Mouse (Mus musculus) intestine, embryonic 16.5 days (tissue): ENCODE data around the gene Ap4b1. TPM values are rescaled to one million over a fixed set of nuclear protein-coding genes. Genes with fewer than 3 reads are reported as not detected.
"Not testable (repeated sequence)": the region's sequence is repeated elsewhere in the genome, so short reads cannot be mapped to it uniquely, and the experiment has no call there.

Experiments
- ATAC-seq: fragments of 200-750 bp; cut with Nextera tagmentation; 2 replicates; pipeline ENCODE4 v1.8.0; 2017; ENCODE audit warnings: moderate TSS enrichment, moderate library complexity
- H3K27ac ChIP-seq: fragments of 300-500 bp; sonication (generic); 2 replicates; pipeline ENCODE4 v1.5.1; 2014; ENCODE audit warnings: mild to moderate bottlenecking, low read length
- H3K27me3 ChIP-seq: fragments of 300-500 bp; sonication (generic); replicated peaks from 2 replicates; pipeline ENCODE4 v1.6.1; 2014; ENCODE audit warnings: low read length, control low read depth, mixed read lengths; ENCODE audit not compliant: control insufficient read depth, insufficient read depth
- H3K36me3 ChIP-seq: fragments of 300-500 bp; sonication (generic); 2 replicates; pipeline ENCODE4 v1.6.1; 2014; ENCODE audit warnings: low read length, control low read depth; ENCODE audit not compliant: control insufficient read depth, insufficient read depth
- H3K4me1 ChIP-seq: fragments of 300-500 bp; sonication (generic); 2 replicates; pipeline ENCODE4 v1.6.1; 2014; ENCODE audit warnings: low read length, control low read depth, mixed read lengths; ENCODE audit not compliant: control insufficient read depth, insufficient read depth
- H3K4me2 ChIP-seq: fragments of 300-500 bp; sonication (generic); 2 replicates; pipeline ENCODE4 v1.6.1; 2014; ENCODE audit warnings: low read depth, low read length, control low read depth
- H3K4me3 ChIP-seq: fragments of 300-500 bp; sonication (generic); 2 replicates; pipeline ENCODE4 v1.5.1; 2014; ENCODE audit warnings: mild to moderate bottlenecking, low read length
- H3K9ac ChIP-seq: fragments of 300-500 bp; sonication (generic); 2 replicates; pipeline ENCODE4 v1.6.1; 2014; ENCODE audit warnings: low read depth, low read length
- H3K9me3 ChIP-seq: fragments of 300-500 bp; sonication (generic); 2 replicates; pipeline ENCODE4 v1.6.1; 2016; ENCODE audit warnings: low read length, control low read depth; ENCODE audit not compliant: control insufficient read depth
- WGBS: fragments of 180-500 bp; shearing (Covaris S2); extraction: QIAGEN DNeasy Blood & Tissue Kit; methylation state at CpG from one replicate; pipeline ENCODE4 v1.1.7; 2014; 5-methylcytosine and 5-hydroxymethylcytosine counted together
- polyA plus RNA-seq: library from polyadenylated mRNA; unstranded; fragments of >200 nt; fragmentation: Nextera tagmentation; extraction: Ambion mirVana; gene quantifications from 2 replicates; pipeline ENCODE4 v1.2.1, GENCODE M21; 2015

Gene Ap4b1
- polyA plus RNA-seq, 1 experiment from 2014 or later = 21.8 TPM

DNA sequence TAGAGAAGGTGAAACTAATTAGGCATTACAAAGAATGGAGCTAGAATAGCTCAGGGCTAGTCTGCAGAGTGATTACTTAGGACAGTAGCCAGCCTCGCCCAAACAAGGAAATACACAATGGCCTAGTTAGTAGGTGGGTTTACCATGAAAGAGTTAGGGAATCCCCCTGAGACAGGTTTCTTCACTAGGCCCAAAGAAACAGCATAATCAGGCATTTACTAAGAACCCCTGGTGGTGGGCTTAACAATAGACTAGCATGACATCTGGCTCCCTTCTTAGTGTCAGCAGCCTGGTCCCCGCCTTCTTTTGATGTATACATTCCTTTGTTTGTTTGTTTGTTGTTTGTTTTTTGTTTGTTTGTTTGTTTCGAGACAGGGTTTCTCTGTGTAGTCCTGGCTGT is 30.9 kb downstream of the Ap4b1 start:
- not testable (repeated sequence) for H3K4me3 ChIP-seq, H3K9ac ChIP-seq, H3K27me3 ChIP-seq, ATAC-seq, H3K4me2 ChIP-seq, H3K27ac ChIP-seq, H3K36me3 ChIP-seq, H3K4me1 ChIP-seq, H3K9me3 ChIP-seq
- WGBS = 80% methylated on average over 3 of the region's 3 CpGs

DNA sequence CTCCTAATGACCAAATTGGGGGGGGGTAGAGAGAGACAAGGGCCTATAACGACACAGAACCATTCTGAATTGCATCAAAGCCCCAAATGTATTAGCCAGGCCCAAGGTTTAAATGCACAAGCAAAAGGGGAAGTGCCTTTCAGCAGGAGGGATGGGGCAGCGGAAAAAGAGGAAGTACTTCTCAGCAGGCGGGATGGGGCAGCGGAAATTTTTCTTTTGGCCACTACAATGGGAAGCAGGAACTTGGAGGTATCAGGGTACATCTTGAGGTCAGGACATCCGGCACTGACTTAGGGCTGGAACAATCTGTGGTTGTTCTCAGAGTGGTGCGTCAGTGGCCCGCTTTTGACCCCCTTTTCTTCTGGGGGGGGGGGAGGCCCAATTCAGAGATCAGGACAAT is 31.6 kb downstream of the Ap4b1 start:
- not testable (repeated sequence) for H3K4me3 ChIP-seq, H3K9me3 ChIP-seq, H3K36me3 ChIP-seq, H3K9ac ChIP-seq, H3K27ac ChIP-seq, H3K4me1 ChIP-seq, H3K27me3 ChIP-seq, ATAC-seq, H3K4me2 ChIP-seq
- 90% methylated on average over 7 of the region's 7 CpGs for WGBS

DNA sequence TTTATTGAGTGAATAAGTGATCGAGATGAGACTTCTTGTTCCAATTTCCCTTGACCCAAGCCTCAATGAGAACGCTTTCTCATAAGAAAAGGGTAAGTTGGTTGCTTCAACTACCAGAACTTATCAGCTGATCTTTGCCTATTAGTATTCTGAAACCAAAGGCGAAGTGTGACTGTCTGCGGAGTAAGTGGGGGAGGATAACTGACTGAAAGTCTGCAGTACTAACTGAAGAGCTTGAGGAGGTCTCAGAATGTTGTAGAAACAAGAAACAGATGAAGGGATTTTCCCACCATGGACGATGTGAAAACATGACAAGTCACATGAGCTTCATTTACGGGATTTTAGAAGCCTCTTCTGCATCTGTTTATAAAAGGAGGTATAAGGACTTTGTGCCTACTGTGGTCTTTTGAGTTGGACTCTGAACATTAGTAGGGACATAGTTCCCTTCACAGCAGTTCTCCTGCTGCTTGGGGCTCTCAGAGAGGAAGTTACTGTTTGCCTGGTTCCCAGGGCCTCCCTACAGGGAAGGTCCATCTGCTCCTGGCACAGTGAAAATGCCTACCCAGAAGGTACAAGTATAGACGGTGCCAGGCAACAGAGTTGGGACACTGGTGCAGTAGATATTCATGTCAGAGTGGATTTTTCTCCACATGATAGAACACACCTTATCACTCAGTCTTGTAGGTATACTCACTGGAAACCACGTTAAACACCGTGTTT is 41.5 kb downstream of the Ap4b1 start:
- Histone ChIP-seq H3K4me3 (no peak overlapping the region), H3K4me1 (no peaks in the 10 kb centered on the region), H3K36me3 (no peaks in the 10 kb centered on the region), H3K9me3 (no peaks in the 10 kb centered on the region), H3K9ac (no peak overlapping the region), H3K27ac (no peak overlapping the region), H3K4me2 (no peak overlapping the region), H3K27me3 (no peaks in the 10 kb centered on the region)
- WGBS = 74% methylated on average over 9 of the region's 9 CpGs
- ATAC-seq = peak; percentile 82

DNA sequence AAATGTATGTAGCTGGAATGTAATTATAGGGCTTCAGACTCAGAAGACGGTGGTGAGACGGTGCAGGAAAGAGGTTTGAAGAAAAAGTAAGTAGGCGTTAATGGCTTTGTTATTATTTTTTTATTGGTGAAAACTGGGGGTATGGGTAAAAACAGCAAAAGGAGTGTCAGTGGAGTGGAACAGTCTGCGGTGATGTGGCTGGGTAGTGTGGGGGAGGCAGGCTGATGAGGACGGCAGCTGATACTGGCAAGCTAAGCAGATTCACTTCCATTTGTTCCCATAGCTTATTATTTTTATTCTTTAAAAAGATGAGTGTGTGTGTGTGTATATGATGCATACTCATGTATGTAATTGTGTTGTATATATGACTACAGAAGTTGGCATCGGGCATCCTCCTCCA is 42.2 kb downstream of the Ap4b1 start:
- WGBS = 90% methylated on average over 6 of the region's 6 CpGs

DNA sequence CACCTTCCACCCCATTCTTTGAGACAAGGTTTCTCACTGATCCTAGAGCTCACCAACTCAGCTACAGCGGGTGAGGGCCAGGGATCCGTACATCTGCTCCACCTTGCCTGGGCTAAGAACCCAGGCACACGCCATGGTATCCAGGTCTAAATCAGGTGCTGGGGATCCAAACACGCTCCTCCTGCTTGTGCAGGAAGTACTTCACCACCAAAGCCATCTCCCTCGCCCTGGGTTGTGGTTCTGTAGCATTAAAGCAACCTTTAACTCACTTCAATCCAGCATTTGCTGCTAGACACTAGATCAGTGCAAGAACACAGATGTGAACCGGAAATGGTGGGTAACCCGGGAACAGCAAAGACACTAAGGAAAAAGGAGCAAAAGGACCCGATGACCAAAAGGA is 42.6 kb downstream of the Ap4b1 start:
- no peak overlapping the region for H3K9ac ChIP-seq
- WGBS = 92% methylated on average over 8 of the region's 8 CpGs
- H3K4me1 ChIP-seq = no peaks in the 10 kb centered on the region
- ATAC-seq = no peak
- H3K4me3 ChIP-seq = no peak overlapping the region
- no peak overlapping the region for H3K27ac ChIP-seq
- no peaks in the 10 kb centered on the region for H3K36me3 ChIP-seq
- H3K4me2 ChIP-seq = no peak overlapping the region
- no peaks in the 10 kb centered on the region for H3K27me3 ChIP-seq
- no peaks in the 10 kb centered on the region for H3K9me3 ChIP-seq

More for the DNA sequence above, 42.2 kb downstream of the Ap4b1 start:
- no peaks in the 10 kb centered on the region for H3K36me3 ChIP-seq
- ATAC-seq = no peak
- no peak overlapping the region for H3K9ac ChIP-seq
- H3K9me3 ChIP-seq = no peaks in the 10 kb centered on the region
- no peak overlapping the region for H3K4me3 ChIP-seq
- no peaks in the 10 kb centered on the region for H3K4me1 ChIP-seq
- no peaks in the 10 kb centered on the region for H3K27me3 ChIP-seq
- H3K27ac ChIP-seq = no peak overlapping the region
- no peak overlapping the region for H3K4me2 ChIP-seq

DNA sequence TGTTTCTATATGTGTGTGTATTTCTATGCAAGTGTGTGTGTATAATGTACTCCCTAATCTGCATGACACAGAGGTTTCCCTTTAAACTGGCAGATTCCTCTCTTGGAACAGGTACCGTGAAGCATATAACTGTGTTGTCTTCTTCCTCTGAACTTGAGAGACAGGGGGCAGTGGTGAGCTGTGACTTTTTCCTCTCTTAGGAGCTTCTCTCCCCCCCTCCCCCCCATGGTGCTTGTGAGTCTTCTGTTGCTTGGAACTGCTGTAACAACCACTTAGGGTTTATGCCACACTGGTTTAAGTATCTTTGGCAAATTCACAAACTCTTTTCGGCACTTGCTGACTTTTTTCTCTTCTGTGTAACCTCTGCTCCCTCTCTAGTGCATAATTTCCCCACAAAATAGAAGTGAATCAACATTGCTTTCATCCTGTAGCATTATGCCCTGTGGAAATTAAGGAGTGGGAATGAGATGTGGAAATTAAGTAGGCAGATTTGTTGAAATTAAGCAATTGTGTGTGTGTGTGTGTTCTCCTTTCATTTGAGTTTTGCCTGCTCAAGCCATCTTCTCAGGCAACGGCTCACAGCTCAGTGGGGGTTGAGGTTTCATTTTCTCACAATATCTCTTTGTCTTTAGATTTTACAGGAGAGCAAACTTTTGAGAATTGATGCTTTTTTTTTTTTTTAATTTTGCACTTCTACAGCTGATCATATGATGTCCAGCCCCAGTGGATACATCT is 43.4 kb downstream of the Ap4b1 start:
- Histone ChIP-seq H3K9me3 (no peaks in the 10 kb centered on the region), H3K4me1 (no peaks in the 10 kb centered on the region), H3K36me3 (no peaks in the 10 kb centered on the region), H3K4me2 (no peak overlapping the region), H3K4me3 (no peak overlapping the region), H3K9ac (no peak overlapping the region), H3K27ac (no peak overlapping the region), H3K27me3 (no peaks in the 10 kb centered on the region)
- 65% methylated on average over 3 of the region's 3 CpGs for WGBS
- ATAC-seq = no peak

DNA sequence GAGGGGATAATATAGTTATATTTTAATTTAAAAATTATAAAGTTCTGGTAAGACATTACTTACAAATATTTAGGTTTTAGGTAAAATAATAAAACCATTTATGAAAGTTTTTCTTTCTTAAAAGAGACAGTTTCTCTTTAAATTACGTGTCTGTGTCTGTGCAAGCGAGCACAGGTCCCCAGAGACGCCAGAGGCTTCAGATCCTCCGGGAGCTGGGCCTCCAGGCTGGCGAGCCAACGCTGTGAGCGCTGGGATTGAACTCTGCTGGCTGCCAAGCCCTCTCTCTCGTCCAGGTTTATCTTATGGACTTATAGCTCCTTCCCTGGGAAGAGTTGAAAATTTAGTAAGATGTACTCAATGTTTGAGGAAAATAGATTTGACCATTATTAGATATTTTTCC is 44.5 kb downstream of the Ap4b1 start:
- ATAC-seq = no peak
- no peak overlapping the region for H3K4me2 ChIP-seq
- no peaks in the 10 kb centered on the region for H3K36me3 ChIP-seq
- 51% methylated on average over 8 of the region's 8 CpGs for WGBS
- H3K27me3 ChIP-seq = no peaks in the 10 kb centered on the region
- H3K4me3 ChIP-seq = no peak overlapping the region
- no peak overlapping the region for H3K27ac ChIP-seq
- no peak overlapping the region for H3K9ac ChIP-seq
- no peaks in the 10 kb centered on the region for H3K4me1 ChIP-seq
- no peaks in the 10 kb centered on the region for H3K9me3 ChIP-seq

DNA sequence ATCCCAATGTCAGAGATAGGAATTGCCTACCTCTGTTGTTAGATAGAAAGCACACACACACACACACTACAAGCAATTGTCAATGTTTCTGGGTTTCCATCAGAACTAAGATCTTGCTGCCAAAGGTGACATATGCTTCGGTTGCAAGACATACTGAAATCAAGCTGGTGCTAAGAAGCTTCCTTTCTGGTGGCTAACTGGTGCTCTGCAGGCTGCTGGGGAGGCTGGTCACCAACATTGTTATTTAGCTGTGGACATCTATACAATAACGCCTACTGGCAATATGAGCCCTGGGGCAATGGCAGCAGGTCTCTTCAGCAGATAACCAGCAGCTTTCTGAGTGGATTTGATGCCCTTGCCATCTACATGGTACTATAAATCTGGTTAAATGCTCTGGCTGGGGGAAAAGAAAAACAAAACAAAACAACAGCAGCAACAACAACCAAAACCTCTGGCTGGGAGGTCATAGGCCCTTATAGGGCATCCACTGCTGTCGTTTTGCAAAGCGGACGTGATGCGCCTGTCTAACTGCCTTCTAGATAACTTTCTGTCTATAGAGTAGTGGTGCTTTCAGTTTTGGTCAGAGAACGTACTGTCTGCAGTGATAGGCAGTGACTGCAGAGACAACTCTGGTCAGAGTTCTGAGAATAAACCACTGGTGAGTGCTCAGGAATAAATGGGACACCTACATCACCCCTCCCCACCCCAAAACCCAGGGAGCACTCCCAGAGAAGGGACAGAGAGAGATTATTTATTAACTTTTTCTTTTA is 47.9 kb downstream of the Ap4b1 start:
- Histone ChIP-seq H3K36me3 (no peaks in the 10 kb centered on the region), H3K4me2 (no peak overlapping the region), H3K9ac (no peak overlapping the region), H3K4me3 (no peak overlapping the region), H3K27ac (no peak overlapping the region), H3K27me3 (no peaks in the 10 kb centered on the region), H3K9me3 (no peaks in the 10 kb centered on the region), H3K4me1 (no peaks in the 10 kb centered on the region)
- 88% methylated on average over 7 of the region's 7 CpGs for WGBS
- ATAC-seq = no peak

DNA sequence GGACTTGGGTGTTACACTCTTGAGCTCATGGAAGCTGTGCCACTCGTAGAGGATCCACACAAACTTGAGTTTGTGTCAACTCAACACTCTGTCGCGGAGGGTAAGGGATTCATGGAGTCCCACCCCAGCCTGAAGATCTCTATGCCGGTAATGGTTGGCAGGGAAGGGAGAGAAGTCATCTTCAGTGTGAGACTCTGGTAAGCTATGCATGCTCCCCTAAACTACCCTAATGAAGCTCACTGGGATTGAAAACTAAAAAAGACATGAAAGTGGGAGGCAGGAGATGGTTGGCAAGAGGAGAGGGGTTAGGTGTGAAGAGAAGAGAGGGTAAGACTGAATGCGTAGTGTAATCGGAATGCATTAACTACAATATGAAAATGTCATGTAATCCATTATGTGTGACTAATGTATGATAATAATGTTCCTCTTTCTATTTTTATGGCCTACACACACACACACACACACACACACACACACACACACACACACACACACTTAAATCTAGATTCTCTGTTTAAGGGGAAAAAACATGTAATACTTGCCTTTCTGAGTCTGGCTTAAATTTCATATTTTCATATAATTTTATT is 48.8 kb downstream of the Ap4b1 start:
- no peaks in the 10 kb centered on the region for H3K9me3 ChIP-seq
- H3K4me2 ChIP-seq = no peak overlapping the region
- H3K9ac ChIP-seq = no peak overlapping the region
- WGBS = 90% methylated on average over 6 of the region's 6 CpGs
- no peak overlapping the region for H3K4me3 ChIP-seq
- no peak for ATAC-seq
- H3K36me3 ChIP-seq = no peaks in the 10 kb centered on the region
- H3K27ac ChIP-seq = no peak overlapping the region
- no peaks in the 10 kb centered on the region for H3K27me3 ChIP-seq
- no peaks in the 10 kb centered on the region for H3K4me1 ChIP-seq
